Mouse (Mus musculus) heart, adult 11 months (tissue): ENCODE results near the gene Tmem141.

Experiments used
- DNase-seq: peaks from one replicate; pipeline ENCODE4 v3.0.0; 2022

Gene Tmem141

DNA sequence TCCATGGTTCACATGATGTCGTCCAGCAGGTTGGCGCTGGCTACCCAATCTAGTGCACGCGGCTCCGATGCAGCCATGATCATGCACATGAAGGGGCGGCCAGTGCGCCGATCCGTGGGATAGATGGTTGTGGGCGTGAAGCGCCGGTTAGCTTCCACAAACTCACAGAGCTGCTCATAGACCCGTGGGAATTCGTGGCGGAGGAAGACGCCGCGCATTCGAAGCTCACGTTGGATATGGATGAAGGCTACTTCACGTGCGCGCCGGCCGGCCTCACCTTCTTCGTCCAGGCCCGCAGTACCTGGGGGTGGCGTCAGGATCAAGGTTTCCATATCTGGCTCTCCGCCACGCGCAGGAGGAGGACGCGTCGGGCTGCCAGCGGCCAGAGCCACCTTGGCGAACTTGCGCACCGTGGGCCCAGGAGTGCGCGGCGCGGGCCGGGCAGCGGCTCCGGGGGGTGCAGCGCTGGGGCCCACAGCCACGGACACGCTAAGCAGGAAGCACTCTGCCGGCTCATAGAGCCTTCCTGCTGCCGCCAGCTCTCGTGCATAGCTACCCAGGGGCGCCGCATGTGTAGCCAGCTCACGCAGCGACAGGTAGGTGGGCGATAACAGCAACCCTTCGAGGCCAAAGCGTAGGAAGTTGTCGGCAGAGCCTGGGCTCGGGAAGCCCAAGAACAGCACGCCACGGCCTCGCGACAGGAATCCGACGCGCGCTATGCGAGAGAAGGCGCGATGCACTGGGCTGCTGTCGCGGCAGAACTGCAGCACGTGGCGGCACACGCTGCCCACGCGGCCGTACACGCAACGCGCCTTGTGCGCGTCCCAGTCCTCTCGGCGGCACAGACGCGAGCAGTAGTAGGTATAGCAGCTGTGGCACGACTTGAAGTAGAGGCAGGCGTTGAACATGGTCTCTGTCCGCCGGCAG is 44.6 kb downstream of the Tmem141 start:
- DNase-seq, result peak; percentile 91

DNA sequence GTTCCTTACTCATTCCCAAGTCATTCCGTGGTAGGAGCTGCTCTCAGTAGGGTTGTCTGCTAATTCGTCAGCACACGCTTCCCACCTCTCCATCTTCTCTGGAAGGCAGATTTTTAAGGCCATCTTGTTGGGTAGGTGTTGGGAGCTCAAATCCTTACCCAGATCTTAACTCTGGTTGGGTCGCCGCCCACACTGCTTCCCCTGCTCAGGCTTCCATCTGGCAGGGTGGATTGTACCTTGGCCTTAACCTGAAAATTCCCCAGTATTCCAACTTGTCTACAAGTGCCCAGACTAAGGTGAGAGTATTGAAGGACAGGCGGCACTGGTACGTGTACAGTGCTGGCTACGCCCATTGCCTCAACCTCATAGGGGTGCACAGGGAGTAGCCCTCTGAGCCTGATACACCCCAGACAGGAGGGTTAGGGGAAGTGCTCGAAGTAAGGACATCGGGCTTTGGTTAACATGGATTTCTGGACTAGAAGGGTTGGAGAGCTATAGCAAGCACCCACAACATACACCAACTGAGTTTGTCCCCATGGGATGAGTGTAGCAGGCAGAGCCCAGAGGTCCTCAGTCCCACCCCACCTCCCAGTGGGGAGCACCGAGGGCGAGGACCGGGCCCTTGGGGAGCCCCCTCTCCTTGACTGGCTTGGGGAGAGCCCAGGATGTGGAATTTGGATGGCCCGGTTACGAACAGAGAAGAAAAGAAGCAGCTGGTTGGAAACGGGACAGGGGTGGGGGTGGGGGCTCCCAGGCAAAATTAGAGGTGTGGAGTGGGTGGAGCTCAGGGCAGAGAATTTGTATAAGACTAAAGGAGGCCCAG is 45.6 kb downstream of the Tmem141 start:
- DNase-seq, result no peak

DNA sequence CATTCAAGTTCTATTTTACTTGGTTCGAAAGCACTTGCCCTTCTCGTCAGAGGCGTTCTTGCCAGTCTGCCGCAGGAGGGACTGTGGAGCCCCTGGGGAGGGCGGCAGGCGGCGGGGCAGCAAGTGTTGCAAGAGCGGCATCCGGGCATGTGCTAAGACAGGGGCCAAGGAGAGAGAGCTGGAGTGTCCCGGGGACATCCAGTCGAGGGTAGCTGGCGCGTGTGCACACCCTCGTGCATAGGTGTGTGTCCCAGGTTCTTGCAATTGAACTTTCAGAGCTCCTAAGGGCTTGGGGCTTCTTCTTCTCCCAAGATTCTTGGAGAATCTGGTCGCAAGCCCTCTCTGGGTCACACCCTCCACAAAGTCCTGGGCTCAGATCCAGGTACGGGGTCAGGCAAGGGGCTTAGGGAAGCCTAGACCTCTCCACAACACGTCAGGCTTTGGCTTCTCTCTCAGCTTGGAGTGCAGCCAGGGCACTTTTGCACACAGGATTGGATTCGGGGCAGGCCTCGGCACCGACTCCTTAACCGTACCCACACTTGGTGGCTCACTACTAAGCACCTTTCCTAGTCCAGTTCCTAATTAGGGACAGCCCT is 46.3 kb downstream of the Tmem141 start:
- DNase-seq, result peak; percentile 96

DNA sequence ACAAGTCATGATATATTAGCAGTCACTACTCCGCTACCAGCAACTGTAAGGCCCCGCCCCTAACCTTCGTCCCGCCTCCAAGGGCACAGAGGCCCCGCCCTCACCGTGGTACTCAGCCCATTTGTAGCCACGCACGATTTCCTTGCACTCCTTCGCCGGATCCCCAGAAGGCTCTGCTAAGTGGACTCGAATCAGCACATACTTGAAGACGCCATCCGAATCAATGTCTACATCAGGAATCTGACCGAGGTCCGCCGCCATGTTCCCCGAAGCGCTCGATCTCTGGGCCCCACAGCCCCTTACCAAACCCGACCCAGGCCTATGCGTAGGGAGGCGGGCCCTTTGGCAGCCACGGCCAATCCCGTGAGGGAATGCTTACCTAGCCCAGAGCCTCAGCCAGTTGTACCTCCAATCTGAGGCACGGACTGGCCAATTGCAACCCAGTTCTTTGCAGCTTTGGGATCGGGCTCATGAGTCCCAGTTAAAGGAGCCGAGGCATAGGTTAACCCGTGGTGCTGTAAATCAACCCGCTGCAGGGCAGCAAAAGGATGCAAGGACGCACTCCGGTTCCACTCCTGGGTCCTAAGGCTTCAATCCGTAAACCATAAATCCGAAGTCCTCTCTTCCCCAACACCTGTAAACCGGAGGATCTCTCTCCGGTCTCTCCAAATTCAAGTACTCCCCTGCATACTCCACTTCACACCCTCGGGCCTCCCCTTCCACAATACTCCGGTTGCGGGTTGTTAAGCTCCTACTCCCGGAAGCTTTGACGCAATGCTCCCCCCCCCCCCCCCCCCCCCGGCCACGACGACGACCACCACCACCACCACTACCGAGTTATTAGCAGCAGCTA is 47.0 kb downstream of the Tmem141 start, which contains the start of the genes Mamdc4 and Phpt1:
TSS of gene Mamdc4 (minus strand) at position 267 of the 853 bp plus-strand sequence.
TSS of gene Phpt1 (minus strand) at position 646 of the 853 bp plus-strand sequence.
- DNase-seq, result peak; percentile 100

DNA sequence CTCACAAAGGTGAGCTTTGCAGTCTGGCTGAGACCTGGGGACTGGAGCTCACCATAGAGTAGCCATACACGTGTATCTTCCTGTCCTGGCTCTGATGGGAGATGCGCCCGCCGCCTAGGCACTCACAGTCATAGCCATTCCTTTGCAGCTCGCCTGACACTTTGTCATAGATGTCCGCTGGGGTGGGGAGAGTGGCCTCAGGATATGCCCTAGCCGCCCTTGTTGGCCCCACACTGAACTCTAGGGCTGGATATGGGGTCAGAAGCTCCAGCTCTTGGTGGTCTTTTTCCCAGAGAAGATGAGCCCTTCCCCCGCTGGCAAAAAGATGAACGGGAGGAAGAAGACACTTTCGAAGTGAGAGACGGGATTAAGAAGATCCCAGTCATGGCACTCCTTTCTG is 47.7 kb downstream of the Tmem141 start:
- DNase-seq, result no peak

DNA sequence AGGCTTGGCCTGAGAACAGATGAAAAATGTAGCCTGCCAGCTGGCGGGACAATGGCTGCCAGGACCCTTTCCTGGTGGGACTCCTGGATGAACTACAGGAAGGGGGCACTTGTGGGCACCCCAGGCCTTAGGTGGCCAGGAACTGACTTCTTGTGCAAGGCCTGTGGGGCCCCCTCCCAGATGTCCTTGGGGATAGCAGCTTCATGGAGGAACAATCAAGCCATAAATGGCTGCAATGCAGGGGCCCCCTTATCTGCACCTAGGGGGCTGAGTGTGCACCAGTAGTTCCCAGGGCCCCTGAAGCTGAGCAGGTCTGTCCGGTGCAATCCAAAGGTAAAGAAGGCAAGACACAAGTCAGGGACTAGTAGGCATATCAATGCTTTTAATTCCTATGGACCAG is 48.7 kb downstream of the Tmem141 start:
- DNase-seq, result peak; percentile 92

DNA sequence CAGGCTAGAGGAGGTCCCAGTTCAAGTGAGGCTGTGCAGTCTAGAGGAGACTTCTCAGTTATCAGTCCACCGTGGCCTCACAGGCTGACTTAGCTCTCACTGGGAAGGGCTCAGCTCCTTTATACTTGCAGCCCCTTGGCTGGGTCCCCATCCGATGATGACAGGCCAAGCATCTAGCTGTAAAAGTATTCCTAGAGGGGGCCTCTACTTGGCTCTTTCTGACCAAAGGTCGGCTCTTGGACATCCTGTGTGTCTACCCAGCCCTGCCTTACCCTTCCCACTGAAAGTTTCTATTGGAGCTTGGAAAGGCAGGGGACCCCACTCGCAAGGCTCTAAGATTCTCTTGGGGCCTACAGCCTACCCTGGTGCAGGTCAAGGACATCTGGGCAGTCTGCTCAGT is 50.6 kb downstream of the Tmem141 start:
- DNase-seq, result peak; percentile 89
